ENCODE assay signal across 8 mouse cellular contexts in the genomic region with DNA sequence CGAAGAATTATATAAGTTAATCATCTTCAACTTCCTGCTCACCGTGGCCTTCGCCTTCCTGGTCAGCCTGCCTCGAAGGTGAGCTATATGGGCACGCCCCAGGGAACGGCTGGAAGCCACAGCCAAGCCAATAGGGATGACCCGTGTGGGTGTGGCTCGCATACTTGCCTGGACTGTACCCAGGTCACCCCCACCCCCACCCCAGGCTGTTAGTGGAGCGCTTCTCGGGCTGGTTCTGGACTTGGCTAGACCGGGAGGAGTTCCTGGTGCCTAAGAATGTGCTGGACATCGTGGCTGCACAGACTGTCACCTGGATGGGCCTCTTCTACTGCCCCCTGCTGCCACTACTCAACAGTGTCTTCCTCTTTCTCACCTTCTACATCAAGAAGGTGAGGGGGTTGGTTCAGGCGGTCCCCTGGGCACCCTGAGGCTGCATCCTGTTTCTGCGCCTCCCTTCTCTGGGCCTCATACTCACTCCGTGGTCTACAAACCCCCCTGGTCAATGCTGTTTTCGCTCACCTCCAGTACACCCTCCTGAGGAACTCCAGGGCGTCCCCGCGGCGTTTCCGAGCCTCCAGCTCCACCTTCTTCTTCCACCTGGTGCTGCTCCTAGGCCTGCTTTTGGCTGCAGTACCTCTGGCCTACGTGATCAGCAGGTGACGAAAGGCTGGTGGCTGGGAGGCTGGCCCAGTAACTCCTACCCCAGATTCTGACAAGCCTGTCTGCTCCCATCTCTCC. TPM values are rescaled to one million over a fixed set of nuclear protein-coding genes. Genes with fewer than 3 reads are reported as not detected.
DNase-seq lines count a peak whose midpoint lies in the region; ATAC-seq and TF ChIP-seq lines count a peak whose summit lies in the region.

No protein-coding gene starts in this region.

- H3K79me2 ChIP-seq in MEL (ENCODE audit: control insufficient read depth, insufficient read depth, low read length, poor library complexity): no peaks in the 10 kb centered on the region

- peak; percentile 22 to 50 (median 40); a peak in 5 of 6 replicates for TF ChIP-seq CTCF in MEL (IDR thresholded peaks at IDR 0.05 in 2 of 3, conservative IDR thresholded peaks at IDR 0.05 in 1 of 3; ENCODE audit: control insufficient read depth in 1 of 3, insufficient read depth in 1 of 3, low read depth in 2 of 3, low read length in 3 of 3, poor library complexity in 1 of 3, severe bottlenecking in 1 of 3)

- no peaks in the 10 kb centered on the region for H3K36me3 ChIP-seq in forebrain, embryonic 12.5 days (replicated peaks)
- no peaks in the 10 kb centered on the region for H3K36me3 ChIP-seq in forebrain, embryonic 16.5 days (ENCODE audit: control insufficient read depth, insufficient read depth)
- no peaks in the 10 kb centered on the region for H3K36me3 ChIP-seq in MEL (ENCODE audit: control insufficient read depth in 1 of 2, insufficient read depth in 2 of 2, low read length in 2 of 2)
- no peaks in the 10 kb centered on the region for H3K36me3 ChIP-seq in intestine, embryonic 15.5 days
- peaks cover 16% of the 10 kb centered on the region for H3K36me3 ChIP-seq in liver, embryonic 16.5 days (ENCODE audit: control insufficient read depth, insufficient read depth)
- no peaks in the 10 kb centered on the region for H3K36me3 ChIP-seq in stomach, embryonic 14.5 days (ENCODE audit: control insufficient read depth, insufficient read depth, low read length)

- WGBS in forebrain, embryonic 12.5 days: 34% methylated on average over 23 of the region's 23 CpGs
- WGBS in forebrain, embryonic 16.5 days: 36% methylated on average over 23 of the region's 23 CpGs
- WGBS in intestine, embryonic 15.5 days: 28% methylated on average over 23 of the region's 23 CpGs
- WGBS in liver, embryonic 16.5 days (ENCODE audit: insufficient replicate concordance): 38% methylated on average over 22 of the region's 23 CpGs
- WGBS in stomach, embryonic 14.5 days: 37% methylated on average over 23 of the region's 23 CpGs

- TF ChIP-seq RAD21 in MEL (IDR thresholded peaks at IDR 0.05; ENCODE audit: low read depth, low read length): no peak

- peak overlapping the region; percentile 39 for H3K4me2 ChIP-seq in forebrain, embryonic 12.5 days
- H3K4me2 ChIP-seq in forebrain, embryonic 16.5 days (ENCODE audit: low read length): no peak overlapping the region
- peak overlapping the region; percentile 64 for H3K4me2 ChIP-seq in intestine, embryonic 15.5 days (replicated peaks)
- H3K4me2 ChIP-seq in liver, embryonic 16.5 days (ENCODE audit: low read depth, low read length): peak overlapping the region; percentile 71
- H3K4me2 ChIP-seq in stomach, embryonic 14.5 days (replicated peaks; ENCODE audit: low read depth, low read length): peak overlapping the region; percentile 41

- H3K9me3 ChIP-seq in forebrain, embryonic 12.5 days: no peaks in the 10 kb centered on the region
- H3K9me3 ChIP-seq in forebrain, embryonic 16.5 days (ENCODE audit: control insufficient read depth, low read length): no peaks in the 10 kb centered on the region
- no peaks in the 10 kb centered on the region for H3K9me3 ChIP-seq in MEL (replicated peaks; ENCODE audit: insufficient read depth, low read length)
- H3K9me3 ChIP-seq in intestine, embryonic 15.5 days: no peaks in the 10 kb centered on the region
- H3K9me3 ChIP-seq in liver, embryonic 16.5 days (replicated peaks; ENCODE audit: control insufficient read depth, low read length): no peaks in the 10 kb centered on the region
- no peaks in the 10 kb centered on the region for H3K9me3 ChIP-seq in stomach, embryonic 14.5 days (ENCODE audit: control insufficient read depth, low read depth, low read length)

- 0 out of 2 replicates have a peak, but pooled peaks have one; percentile 11 for ATAC-seq in forebrain, embryonic 12.5 days (ENCODE audit: low FRiP score)
- ATAC-seq in forebrain, embryonic 16.5 days: no peak
- ATAC-seq in intestine, embryonic 15.5 days: peak; percentile 92
- peak; percentile 68 for ATAC-seq in liver, embryonic 16.5 days (ENCODE audit: low read depth)
- ATAC-seq in stomach, embryonic 14.5 days (ENCODE audit: insufficient number of reproducible peaks, insufficient read depth, low FRiP score, low read depth): peak; percentile 83; the same call in 1 of the 2 replicates
- no peak for ATAC-seq in cerebellum, adult (ENCODE audit: insufficient number of reproducible peaks, low FRiP score, low TSS enrichment)
- no peak for ATAC-seq in granulocyte monocyte progenitor cell, adult 5-6 weeks (replicated peaks; ENCODE audit: poor library complexity, severe bottlenecking)

- TF ChIP-seq POLR2A in MEL (IDR thresholded peaks at IDR 0.05; ENCODE audit: control insufficient read depth in 1 of 2, insufficient read depth in 1 of 2, low read depth in 1 of 2, low read length in 2 of 2, poor library complexity in 1 of 2): no peak

- H3K4me1 ChIP-seq in forebrain, embryonic 12.5 days: peaks cover 11% of the 10 kb centered on the region; the same call in 1 of the 2 replicates
- 0 out of 2 replicates have a peak, but pooled peaks cover 5% of the 10 kb centered on the region for H3K4me1 ChIP-seq in forebrain, embryonic 16.5 days (replicated peaks; ENCODE audit: control insufficient read depth, insufficient read depth, low read length)
- no peaks in the 10 kb centered on the region for H3K4me1 ChIP-seq in MEL (ENCODE audit: control insufficient read depth in 1 of 2, insufficient read depth in 2 of 2, low read length in 2 of 2)
- H3K4me1 ChIP-seq in intestine, embryonic 15.5 days (replicated peaks): peaks cover 19% of the 10 kb centered on the region
- H3K4me1 ChIP-seq in liver, embryonic 16.5 days (ENCODE audit: control insufficient read depth, low read depth, low read length): peaks cover 52% of the 10 kb centered on the region
- H3K4me1 ChIP-seq in stomach, embryonic 14.5 days (ENCODE audit: control insufficient read depth, insufficient read depth, low read length): peaks cover 8% of the 10 kb centered on the region

- DNase-seq in MEL (ENCODE audit: low read depth, low spot score): no peak

- no peak overlapping the region for H3K9ac ChIP-seq in forebrain, embryonic 12.5 days
- no peak overlapping the region for H3K9ac ChIP-seq in forebrain, embryonic 16.5 days (replicated peaks; ENCODE audit: low read depth, low read length)
- H3K9ac ChIP-seq in MEL (ENCODE audit: control insufficient read depth, low read depth, low read length, poor library complexity, severe bottlenecking): no peak overlapping the region
- peak overlapping the region; percentile 40 for H3K9ac ChIP-seq in intestine, embryonic 15.5 days
- H3K9ac ChIP-seq in liver, embryonic 16.5 days (ENCODE audit: low read depth, low read length): peak overlapping the region; percentile 47
- no peak overlapping the region for H3K9ac ChIP-seq in stomach, embryonic 14.5 days (replicated peaks; ENCODE audit: low read depth, low read length)

- H3K27me3 ChIP-seq in forebrain, embryonic 12.5 days: peaks cover 32% of the 10 kb centered on the region
- no peaks in the 10 kb centered on the region; the same call in 1 of the 2 replicates for H3K27me3 ChIP-seq in forebrain, embryonic 16.5 days (replicated peaks; ENCODE audit: control insufficient read depth, insufficient read depth, low read length)
- no peaks in the 10 kb centered on the region for H3K27me3 ChIP-seq in MEL (ENCODE audit: control insufficient read depth in 1 of 2, insufficient read depth in 2 of 2, low read length in 2 of 2)
- no peaks in the 10 kb centered on the region for H3K27me3 ChIP-seq in intestine, embryonic 15.5 days (replicated peaks)
- H3K27me3 ChIP-seq in liver, embryonic 16.5 days (ENCODE audit: control insufficient read depth, insufficient read depth, low read depth, low read length): no peaks in the 10 kb centered on the region
- H3K27me3 ChIP-seq in stomach, embryonic 14.5 days (ENCODE audit: control insufficient read depth, insufficient read depth, low read length): no peaks in the 10 kb centered on the region

- no peak overlapping the region for H3K4me3 ChIP-seq in forebrain, embryonic 12.5 days (replicated peaks)
- H3K4me3 ChIP-seq in forebrain, embryonic 16.5 days (replicated peaks; ENCODE audit: low read length): no peak overlapping the region
- H3K4me3 ChIP-seq in MEL (ENCODE audit: control insufficient read depth in 1 of 2, insufficient read depth in 1 of 2, low read depth in 2 of 2, low read length in 2 of 2): no peak overlapping the region
- peak overlapping the region; percentile 29 for H3K4me3 ChIP-seq in intestine, embryonic 15.5 days (replicated peaks)
- peak overlapping the region; percentile 33 for H3K4me3 ChIP-seq in liver, embryonic 16.5 days (ENCODE audit: low read depth, low read length)
- no peak overlapping the region for H3K4me3 ChIP-seq in stomach, embryonic 14.5 days (ENCODE audit: low read depth, low read length)

- no peak for TF ChIP-seq EP300 in MEL (IDR thresholded peaks at IDR 0.05; ENCODE audit: low read depth in 1 of 2, low read length in 2 of 2)

- H3K27ac ChIP-seq in forebrain, embryonic 12.5 days: no peak overlapping the region
- H3K27ac ChIP-seq in forebrain, embryonic 16.5 days (ENCODE audit: low read length): no peak overlapping the region
- H3K27ac ChIP-seq in MEL (ENCODE audit: control insufficient read depth, low read depth, low read length): no peak overlapping the region
- peak overlapping the region; percentile 88 for H3K27ac ChIP-seq in intestine, embryonic 15.5 days
- H3K27ac ChIP-seq in liver, embryonic 16.5 days (ENCODE audit: low read length): peak overlapping the region; percentile 84
- peak overlapping the region; percentile 39 for H3K27ac ChIP-seq in stomach, embryonic 14.5 days (ENCODE audit: low read length)

RNA-seq across cellular contexts. Expression of gene 6030468B19Rik, which starts 6.6 kb away (rescaled TPM):
- not detected in 2 replicates for polyA plus RNA-seq in forebrain, embryonic 12.5 days (2016; fragmentation: Nextera tagmentation; extraction: Ambion mirVana)
- not detected in 2 replicates for polyA plus RNA-seq in forebrain, embryonic 16.5 days (2015; fragmentation: Nextera tagmentation; extraction: Ambion mirVana)
- total RNA-seq in MEL (2012; rRNA removed): 1.1 and 2.7 TPM in 2 replicates
- 1 to 10 TPM in 1 of 2 experiments, not detected in 1; 5.1 TPM for polyA plus RNA-seq in MEL (2012; ENCODE audit: insufficient read depth in 1 of 2, insufficient read length in 2 of 2, low read depth in 1 of 2, low replicate concordance in 2 of 2, missing spikeins in 1 of 2)
- polyA plus RNA-seq in intestine, embryonic 15.5 days (2015; fragmentation: Nextera tagmentation; extraction: Ambion mirVana): 1.1 and 1.2 TPM in 2 replicates
- polyA plus RNA-seq in liver, embryonic 16.5 days (2015; fragmentation: Nextera tagmentation; extraction: Ambion mirVana): 74.2 and 77.0 TPM in 2 replicates
- 0.23 TPM in 1 of 2 replicates, not detected in the other for polyA plus RNA-seq in stomach, embryonic 14.5 days (2014; fragmentation: Nextera tagmentation; extraction: Ambion mirVana)
- total RNA-seq in granulocyte monocyte progenitor cell, adult 5-6 weeks (2014; fragmentation: Nextera tagmentation): not detected in 2 replicates
- total RNA-seq in granulocyte monocyte progenitor cell, adult 5-6 weeks (2017): not detected in 2 replicates

RNA-seq across cellular contexts. Expression of gene Tmc6, which starts 8.9 kb away (rescaled TPM):
- 3.0 and 4.4 TPM in 2 replicates for polyA plus RNA-seq in forebrain, embryonic 12.5 days (2016; fragmentation: Nextera tagmentation; extraction: Ambion mirVana)
- polyA plus RNA-seq in forebrain, embryonic 16.5 days (2015; fragmentation: Nextera tagmentation; extraction: Ambion mirVana): 2.7 and 3.3 TPM in 2 replicates
- 52.0 and 61.2 TPM in 2 replicates for total RNA-seq in MEL (2012; rRNA removed)
- polyA plus RNA-seq in MEL (2012; ENCODE audit: insufficient read depth in 1 of 2, insufficient read length in 2 of 2, low read depth in 1 of 2, low replicate concordance in 2 of 2, missing spikeins in 1 of 2): 10 to 100 TPM in 1 of 2 experiments, not detected in 1; 48.8 TPM
- 28.3 and 34.7 TPM in 2 replicates for polyA plus RNA-seq in intestine, embryonic 15.5 days (2015; fragmentation: Nextera tagmentation; extraction: Ambion mirVana)
- 45.6 and 46.2 TPM in 2 replicates for polyA plus RNA-seq in liver, embryonic 16.5 days (2015; fragmentation: Nextera tagmentation; extraction: Ambion mirVana)
- 23.0 and 24.3 TPM in 2 replicates for polyA plus RNA-seq in stomach, embryonic 14.5 days (2014; fragmentation: Nextera tagmentation; extraction: Ambion mirVana)
- total RNA-seq in granulocyte monocyte progenitor cell, adult 5-6 weeks (2014; fragmentation: Nextera tagmentation): 32.7 and 71.6 TPM in 2 replicates
- 12.6 and 20.6 TPM in 2 replicates for total RNA-seq in granulocyte monocyte progenitor cell, adult 5-6 weeks (2017)

RNA-seq across cellular contexts. Expression of gene Tmc8, which starts 9.0 kb away (rescaled TPM):
- 0.82 and 1.2 TPM in 2 replicates for polyA plus RNA-seq in forebrain, embryonic 12.5 days (2016; fragmentation: Nextera tagmentation; extraction: Ambion mirVana)
- polyA plus RNA-seq in forebrain, embryonic 16.5 days (2015; fragmentation: Nextera tagmentation; extraction: Ambion mirVana): 0.78 and 0.99 TPM in 2 replicates
- total RNA-seq in MEL (2012; rRNA removed): 15.4 TPM in 2 replicates
- 10 to 100 TPM in 1 of 2 experiments, not detected in 1; 23.5 TPM for polyA plus RNA-seq in MEL (2012; ENCODE audit: insufficient read depth in 1 of 2, insufficient read length in 2 of 2, low read depth in 1 of 2, low replicate concordance in 2 of 2, missing spikeins in 1 of 2)
- polyA plus RNA-seq in intestine, embryonic 15.5 days (2015; fragmentation: Nextera tagmentation; extraction: Ambion mirVana): 6.6 and 7.7 TPM in 2 replicates
- polyA plus RNA-seq in liver, embryonic 16.5 days (2015; fragmentation: Nextera tagmentation; extraction: Ambion mirVana): 16.0 and 16.3 TPM in 2 replicates
- 1.7 and 3.1 TPM in 2 replicates for polyA plus RNA-seq in stomach, embryonic 14.5 days (2014; fragmentation: Nextera tagmentation; extraction: Ambion mirVana)
- total RNA-seq in granulocyte monocyte progenitor cell, adult 5-6 weeks (2014; fragmentation: Nextera tagmentation): 1.5 and 3.6 TPM in 2 replicates
- 0.95 and 1.8 TPM in 2 replicates for total RNA-seq in granulocyte monocyte progenitor cell, adult 5-6 weeks (2017)

RNA-seq across cellular contexts. Expression of gene Gm20708, which starts 18.6 kb away (rescaled TPM):
- polyA plus RNA-seq in forebrain, embryonic 12.5 days (2016; fragmentation: Nextera tagmentation; extraction: Ambion mirVana): 0.15 and 0.56 TPM in 2 replicates
- polyA plus RNA-seq in forebrain, embryonic 16.5 days (2015; fragmentation: Nextera tagmentation; extraction: Ambion mirVana): 0.19 and 0.90 TPM in 2 replicates
- 0.46 and 0.85 TPM in 2 replicates for total RNA-seq in MEL (2012; rRNA removed)
- under 1 TPM in 1 of 2 experiments, not detected in 1; 0.70 TPM for polyA plus RNA-seq in MEL (2012; ENCODE audit: insufficient read depth in 1 of 2, insufficient read length in 2 of 2, low read depth in 1 of 2, low replicate concordance in 2 of 2, missing spikeins in 1 of 2)
- polyA plus RNA-seq in intestine, embryonic 15.5 days (2015; fragmentation: Nextera tagmentation; extraction: Ambion mirVana): 0.26 and 0.38 TPM in 2 replicates
- polyA plus RNA-seq in liver, embryonic 16.5 days (2015; fragmentation: Nextera tagmentation; extraction: Ambion mirVana): 0.38 and 0.64 TPM in 2 replicates
- polyA plus RNA-seq in stomach, embryonic 14.5 days (2014; fragmentation: Nextera tagmentation; extraction: Ambion mirVana): 1.1 TPM in 1 of 2 replicates, not detected in the other
- 0.53 and 0.99 TPM in 2 replicates for total RNA-seq in granulocyte monocyte progenitor cell, adult 5-6 weeks (2014; fragmentation: Nextera tagmentation)
- total RNA-seq in granulocyte monocyte progenitor cell, adult 5-6 weeks (2017): 0.30 TPM in 1 of 2 replicates, not detected in the other

RNA-seq across cellular contexts. Expression of gene Syngr2, which starts 18.6 kb away (rescaled TPM):
- 20.6 and 25.5 TPM in 2 replicates for polyA plus RNA-seq in forebrain, embryonic 12.5 days (2016; fragmentation: Nextera tagmentation; extraction: Ambion mirVana)
- 13.1 and 14.4 TPM in 2 replicates for polyA plus RNA-seq in forebrain, embryonic 16.5 days (2015; fragmentation: Nextera tagmentation; extraction: Ambion mirVana)
- total RNA-seq in MEL (2012; rRNA removed): 160 and 189 TPM in 2 replicates
- polyA plus RNA-seq in MEL (2012; ENCODE audit: insufficient read depth in 1 of 2, insufficient read length in 2 of 2, low read depth in 1 of 2, low replicate concordance in 2 of 2, missing spikeins in 1 of 2): 100 to 1,000 TPM in 1 of 2 experiments, not detected in 1; 384 TPM
- polyA plus RNA-seq in intestine, embryonic 15.5 days (2015; fragmentation: Nextera tagmentation; extraction: Ambion mirVana): 135 and 151 TPM in 2 replicates
- polyA plus RNA-seq in liver, embryonic 16.5 days (2015; fragmentation: Nextera tagmentation; extraction: Ambion mirVana): 48.6 and 55.5 TPM in 2 replicates
- polyA plus RNA-seq in stomach, embryonic 14.5 days (2014; fragmentation: Nextera tagmentation; extraction: Ambion mirVana): 101 and 115 TPM in 2 replicates
- total RNA-seq in granulocyte monocyte progenitor cell, adult 5-6 weeks (2014; fragmentation: Nextera tagmentation): 225 and 281 TPM in 2 replicates
- 152 and 176 TPM in 2 replicates for total RNA-seq in granulocyte monocyte progenitor cell, adult 5-6 weeks (2017)

Comparison
In these comparisons a context has a peak if more than half of its experiments do, and no peak if none do; other contexts are left out.
1. ATAC-seq: peak in forebrain, embryonic 12.5 days (single experiment), intestine, embryonic 15.5 days (single experiment), liver, embryonic 16.5 days (single experiment) and stomach, embryonic 14.5 days (single experiment); none in forebrain, embryonic 16.5 days (single experiment), cerebellum, adult (single experiment) and granulocyte monocyte progenitor cell, adult 5-6 weeks (single experiment).
2. H3K27ac ChIP-seq: peak in intestine, embryonic 15.5 days (single experiment), liver, embryonic 16.5 days (single experiment) and stomach, embryonic 14.5 days (single experiment); none in forebrain, embryonic 12.5 days (single experiment), forebrain, embryonic 16.5 days (single experiment) and MEL (single experiment).
3. H3K4me3 ChIP-seq: peak in intestine, embryonic 15.5 days (single experiment) and liver, embryonic 16.5 days (single experiment); none in forebrain, embryonic 12.5 days (single experiment), forebrain, embryonic 16.5 days (single experiment), MEL (0 of 2) and stomach, embryonic 14.5 days (single experiment).
4. H3K9ac ChIP-seq: peak in intestine, embryonic 15.5 days (single experiment) and liver, embryonic 16.5 days (single experiment); none in forebrain, embryonic 12.5 days (single experiment), forebrain, embryonic 16.5 days (single experiment), MEL (single experiment) and stomach, embryonic 14.5 days (single experiment).
5. RNA of gene 6030468B19Rik, which starts 6.6 kb away (polyA plus RNA-seq): 74.2 to 77.0 TPM in liver, embryonic 16.5 days; 5.1 TPM in MEL, 1.1 to 1.2 TPM in intestine, embryonic 15.5 days, 0.23 TPM in stomach, embryonic 14.5 days, not detected in forebrain, embryonic 16.5 days and not detected in forebrain, embryonic 12.5 days; every median in the first group is over 10 times any median in the second.